Comparison of ENCODE assay signal across 14 mouse cellular contexts in genomic region chr9:42317337-42317736, GRCm38 (mm10). TPM values are rescaled to one million over a fixed set of nuclear protein-coding genes. Genes with fewer than 3 reads are reported as not detected.
DNase-seq lines count a peak whose midpoint lies in the region; ATAC-seq lines count a peak whose summit lies in the region.
"Had no signal": no experiment of that assay in that cellular context is flagged by ENCODE, and none has a peak within 500 bp of the region (broad histone marks: within the 10 kb centered on the region; RNA-seq: fewer than 3 reads in every experiment).

No protein-coding gene starts in this region.

- DNase-seq in embryonic facial prominence, embryonic 10.5 days (ENCODE audit: low spot score): no peak
- DNase-seq in kidney, adult 8-10 months: no peak
- peak; percentile 50 for DNase-seq in ovary, adult 18-20 months (ENCODE audit: low spot score)
- DNase-seq in ovary, postnatal 10 days (ENCODE audit: low spot score): no peak
- DNase-seq in urinary bladder, postnatal 10 days (ENCODE audit: low spot score): no peak
- DNase-seq: cerebellum, adult 8-10 months; kidney, adult 18-20 months; lung, adult 2 months had no signal

- no peaks in the 10 kb centered on the region for H3K27me3 ChIP-seq in embryonic facial prominence, embryonic 12.5 days
- H3K27me3 ChIP-seq in embryonic facial prominence, embryonic 10.5 days (replicated peaks; ENCODE audit: low read depth, poor library complexity, severe bottlenecking): no peaks in the 10 kb centered on the region
- no peaks in the 10 kb centered on the region for H3K27me3 ChIP-seq in kidney, embryonic 16.5 days (ENCODE audit: insufficient read depth, low read length)
- no peaks in the 10 kb centered on the region for H3K27me3 ChIP-seq in neural tube, embryonic 15.5 days (replicated peaks)
- H3K27me3 ChIP-seq: embryonic facial prominence, embryonic 15.5 days had no signal

- H3K4me3 ChIP-seq in embryonic facial prominence, embryonic 12.5 days: no peak overlapping the region
- H3K4me3 ChIP-seq in embryonic facial prominence, embryonic 10.5 days: no peak overlapping the region
- H3K4me3 ChIP-seq in kidney, embryonic 16.5 days (ENCODE audit: low read length): no peak overlapping the region
- no peak overlapping the region for H3K4me3 ChIP-seq in neural tube, embryonic 15.5 days (replicated peaks)
- H3K4me3 ChIP-seq: embryonic facial prominence, embryonic 15.5 days; heart, embryonic 10.5 days; hindbrain, embryonic 10.5 days had no signal

- no peaks in the 10 kb centered on the region for H3K4me1 ChIP-seq in embryonic facial prominence, embryonic 12.5 days
- H3K4me1 ChIP-seq in embryonic facial prominence, embryonic 10.5 days: no peaks in the 10 kb centered on the region
- no peaks in the 10 kb centered on the region for H3K4me1 ChIP-seq in kidney, embryonic 16.5 days (ENCODE audit: insufficient read depth, low read length)
- no peaks in the 10 kb centered on the region for H3K4me1 ChIP-seq in neural tube, embryonic 15.5 days
- H3K4me1 ChIP-seq: embryonic facial prominence, embryonic 15.5 days; hindbrain, embryonic 10.5 days had no signal

- H3K9ac ChIP-seq in embryonic facial prominence, embryonic 12.5 days: no peak overlapping the region
- H3K9ac ChIP-seq in kidney, embryonic 16.5 days (replicated peaks; ENCODE audit: low read length): no peak overlapping the region
- H3K9ac ChIP-seq in neural tube, embryonic 15.5 days (replicated peaks): no peak overlapping the region
- H3K9ac ChIP-seq: embryonic facial prominence, embryonic 15.5 days had no signal

- no peaks in the 10 kb centered on the region for H3K9me3 ChIP-seq in embryonic facial prominence, embryonic 12.5 days
- 0 out of 2 replicates have a peak, but pooled peaks cover 2% of the 10 kb centered on the region for H3K9me3 ChIP-seq in embryonic facial prominence, embryonic 10.5 days
- H3K9me3 ChIP-seq in kidney, embryonic 16.5 days (ENCODE audit: low read length): peaks cover 6% of the 10 kb centered on the region; the same call in 1 of the 2 replicates
- H3K9me3 ChIP-seq in neural tube, embryonic 15.5 days (replicated peaks): no peaks in the 10 kb centered on the region; the same call in 1 of the 2 replicates
- H3K9me3 ChIP-seq: embryonic facial prominence, embryonic 15.5 days; heart, embryonic 10.5 days had no signal

- no peaks in the 10 kb centered on the region for H3K36me3 ChIP-seq in embryonic facial prominence, embryonic 12.5 days
- H3K36me3 ChIP-seq in embryonic facial prominence, embryonic 10.5 days (replicated peaks): no peaks in the 10 kb centered on the region
- no peaks in the 10 kb centered on the region for H3K36me3 ChIP-seq in kidney, embryonic 16.5 days (ENCODE audit: insufficient read depth, low read length)
- no peaks in the 10 kb centered on the region for H3K36me3 ChIP-seq in neural tube, embryonic 15.5 days
- H3K36me3 ChIP-seq: embryonic facial prominence, embryonic 15.5 days; heart, embryonic 10.5 days; hindbrain, embryonic 10.5 days had no signal

- no peak overlapping the region for H3K4me2 ChIP-seq in embryonic facial prominence, embryonic 12.5 days (replicated peaks)
- no peak overlapping the region for H3K4me2 ChIP-seq in kidney, embryonic 16.5 days (replicated peaks; ENCODE audit: low read depth, low read length)
- H3K4me2 ChIP-seq in neural tube, embryonic 15.5 days: no peak overlapping the region
- H3K4me2 ChIP-seq: embryonic facial prominence, embryonic 15.5 days had no signal

- H3K27ac ChIP-seq in embryonic facial prominence, embryonic 12.5 days: no peak overlapping the region
- no peak overlapping the region for H3K27ac ChIP-seq in embryonic facial prominence, embryonic 10.5 days (replicated peaks)
- no peak overlapping the region for H3K27ac ChIP-seq in kidney, embryonic 16.5 days (ENCODE audit: low read length)
- H3K27ac ChIP-seq in neural tube, embryonic 15.5 days (replicated peaks): no peak overlapping the region
- H3K27ac ChIP-seq: embryonic facial prominence, embryonic 15.5 days; heart, embryonic 10.5 days; hindbrain, embryonic 10.5 days had no signal

- ATAC-seq in embryonic facial prominence, embryonic 12.5 days (ENCODE audit: insufficient number of reproducible peaks, insufficient read depth, low FRiP score, low TSS enrichment): peak; percentile 47; the same call in 1 of the 2 replicates
- ATAC-seq in kidney, embryonic 16.5 days (ENCODE audit: low FRiP score, low TSS enrichment): peak; percentile 49; the same call in 1 of the 2 replicates
- no peak for ATAC-seq in neural tube, embryonic 15.5 days (ENCODE audit: low FRiP score)

- 49% methylated on average over 3 of the region's 3 CpGs for WGBS in embryonic facial prominence, embryonic 12.5 days
- WGBS in embryonic facial prominence, embryonic 10.5 days: 55% methylated on average over 3 of the region's 3 CpGs
- 66% methylated on average over 3 of the region's 3 CpGs for WGBS in kidney, embryonic 16.5 days
- 62% methylated on average over 3 of the region's 3 CpGs for WGBS in neural tube, embryonic 15.5 days

RNA-seq across cellular contexts. Expression of gene Sc5d, which starts 53.3 kb away (rescaled TPM):
- polyA plus RNA-seq in embryonic facial prominence, embryonic 12.5 days (2016; fragmentation: Nextera tagmentation; extraction: Ambion mirVana): 49.8 and 55.6 TPM in 2 replicates
- 57.7 and 58.1 TPM in 2 replicates for polyA plus RNA-seq in embryonic facial prominence, embryonic 10.5 days (2016; fragmentation: Nextera tagmentation; extraction: Ambion mirVana)
- 33.8 and 36.6 TPM in 2 replicates for polyA plus RNA-seq in kidney, embryonic 16.5 days (2015; fragmentation: Nextera tagmentation; extraction: Ambion mirVana)
- 72.3 and 79.0 TPM in 2 replicates for polyA plus RNA-seq in neural tube, embryonic 15.5 days (2015; fragmentation: Nextera tagmentation; extraction: Ambion mirVana)
